Mouse (Mus musculus) ES-CJ7 (cell line): ENCODE results near the gene Kcnf1.
"Not testable (repeated sequence)": the region's sequence is repeated elsewhere in the genome, so short reads cannot be mapped to it uniquely, and the experiment has no call there.

Experiments
- DNase-seq: peaks from one replicate; pipeline ENCODE4 v3.0.0; 2011; ENCODE audit warnings: low read depth, low spot score

The Kcnf1 gene

GRCm38 (mm10) chr12:17159549-17159948 is 17.1 kb downstream of the Kcnf1 start:
- no peak for DNase-seq

- DNase-seq, result no peak
Observed at GRCm38 (mm10) chr12:17157558-17157957, 19.1 kb downstream of the Kcnf1 start.

- no peak for DNase-seq
Observed at GRCm38 (mm10) chr12:17155781-17156180, 20.9 kb downstream of the Kcnf1 start.

- no peak for DNase-seq
Observed at GRCm38 (mm10) chr12:17152840-17153239, 23.8 kb downstream of the Kcnf1 start.

GRCm38 (mm10) chr12:17148920-17149319 is 27.8 kb downstream of the Kcnf1 start:
- DNase-seq, result no peak

GRCm38 (mm10) chr12:17141791-17142190 is 34.9 kb downstream of the Kcnf1 start:
- no peak for DNase-seq

GRCm38 (mm10) chr12:17140436-17140835 is 36.3 kb downstream of the Kcnf1 start:
- DNase-seq, result no peak

GRCm38 (mm10) chr12:17134546-17135096 is 42.1 kb downstream of the Kcnf1 start:
- DNase-seq, result no peak

- DNase-seq, result no peak
Observed at GRCm38 (mm10) chr12:17132243-17132642, 44.4 kb downstream of the Kcnf1 start.

- DNase-seq, result no peak
Observed at GRCm38 (mm10) chr12:17131563-17131962, 45.1 kb downstream of the Kcnf1 start.

- not testable (repeated sequence) for DNase-seq
Observed at GRCm38 (mm10) chr12:17122881-17123280, 53.8 kb downstream of the Kcnf1 start.
